Mouse (Mus musculus): ENCODE measurements around the gene Exosc5.

Gene Exosc5

DNA sequence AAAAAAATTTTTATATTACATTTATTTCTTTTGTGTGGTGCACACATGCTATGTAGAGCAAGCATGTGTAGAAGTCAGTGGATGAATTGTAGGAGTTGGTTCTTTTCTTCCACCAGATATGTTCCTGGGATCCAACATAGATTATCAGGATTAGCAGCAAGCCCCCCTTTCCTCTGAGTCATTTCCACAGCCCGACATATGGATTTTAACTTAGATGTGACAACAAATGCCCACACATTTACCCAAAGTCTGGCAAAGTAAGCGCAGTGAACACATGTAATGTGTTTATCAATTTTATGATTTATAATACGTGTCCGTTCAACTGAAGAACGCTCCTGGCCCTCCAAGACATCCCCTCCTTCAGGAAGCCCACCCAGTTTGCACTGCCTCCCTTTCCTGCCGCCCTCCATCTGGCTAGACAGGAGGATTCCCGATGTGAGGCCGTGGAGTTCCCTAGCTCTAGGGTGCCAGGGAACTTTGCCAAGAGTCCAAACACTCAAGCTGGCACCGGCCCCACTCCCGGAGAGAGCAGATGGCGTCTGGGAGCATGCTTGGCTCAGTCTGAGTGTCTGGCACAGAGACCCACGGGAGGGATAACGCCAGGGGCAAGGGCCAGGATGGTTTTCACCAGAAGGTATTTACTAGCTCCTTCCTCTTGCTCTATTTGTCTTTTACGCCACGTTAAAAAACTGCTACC, 17.3 kb downstream of the Exosc5 start:
- intact Hi-C loops (cut with DNase I): no loop called here

- intact Hi-C loops (cut with DNase I): no loop called here
These were observed 18.0 kb downstream of the Exosc5 start for GRCm38 (mm10) chr7:25677013-25677412.

DNA sequence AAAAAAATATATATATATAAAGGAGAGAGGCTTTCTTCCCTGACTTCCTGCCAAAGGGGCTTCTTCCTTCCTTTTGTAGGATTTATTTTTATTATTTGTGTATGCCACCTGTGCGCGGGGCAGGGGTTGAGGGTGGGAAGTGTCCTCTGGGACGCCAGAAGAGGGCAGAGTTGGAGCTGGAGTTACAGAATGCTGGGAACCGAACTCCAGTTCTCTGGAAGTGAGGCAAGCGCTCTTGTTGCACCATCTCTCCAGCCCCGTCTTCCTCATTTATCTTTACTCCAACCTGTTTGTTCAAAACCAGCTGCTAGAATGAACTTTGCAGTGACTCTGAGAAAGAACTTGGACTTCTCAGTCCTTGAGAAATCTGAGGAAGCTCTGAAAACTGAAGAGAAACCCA, 21.0 kb downstream of the Exosc5 start:
- intact Hi-C loops (cut with DNase I): no loop called here

DNA sequence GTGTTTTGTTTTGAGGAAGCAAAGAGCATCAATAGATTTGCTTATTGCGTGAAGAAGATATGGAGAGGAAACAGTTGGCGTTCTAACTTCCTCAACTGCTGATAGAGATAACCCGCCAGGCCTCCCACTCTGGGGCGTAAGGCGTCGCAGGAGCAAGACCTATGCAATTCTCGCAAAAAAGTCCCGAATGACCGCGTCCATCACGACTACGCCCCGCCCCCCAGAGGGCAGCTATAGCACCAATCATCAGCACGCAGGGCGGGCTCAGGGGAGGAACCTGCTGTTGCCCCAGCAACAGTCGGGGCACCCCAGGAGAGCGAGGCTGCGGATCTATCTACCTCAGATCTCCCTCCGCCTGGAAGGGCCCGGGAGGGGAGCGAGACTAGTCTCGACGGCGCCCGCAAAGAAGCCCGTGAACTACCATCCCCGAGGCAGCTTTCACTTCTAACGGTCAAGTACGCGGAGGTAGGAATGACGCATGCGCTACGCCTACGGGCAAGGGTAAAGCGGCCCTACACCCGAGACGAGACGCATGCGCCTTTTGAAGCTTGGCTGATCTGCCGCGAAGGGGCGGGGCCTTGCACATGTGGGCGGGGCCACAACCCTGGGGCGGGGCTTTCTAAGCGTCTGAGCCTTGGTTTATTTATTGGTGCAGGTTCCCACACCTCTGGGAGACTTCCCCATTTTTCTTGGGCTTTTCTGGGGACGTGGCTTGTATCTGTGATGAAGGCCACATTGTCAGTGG, 21.7 kb downstream of the Exosc5 start, which contains the start of gene B9d2:
Gene B9d2 (plus strand): TSS at position 267 of the 745 bp plus-strand sequence.
- intact Hi-C loops (cut with DNase I): no loop called here

DNA sequence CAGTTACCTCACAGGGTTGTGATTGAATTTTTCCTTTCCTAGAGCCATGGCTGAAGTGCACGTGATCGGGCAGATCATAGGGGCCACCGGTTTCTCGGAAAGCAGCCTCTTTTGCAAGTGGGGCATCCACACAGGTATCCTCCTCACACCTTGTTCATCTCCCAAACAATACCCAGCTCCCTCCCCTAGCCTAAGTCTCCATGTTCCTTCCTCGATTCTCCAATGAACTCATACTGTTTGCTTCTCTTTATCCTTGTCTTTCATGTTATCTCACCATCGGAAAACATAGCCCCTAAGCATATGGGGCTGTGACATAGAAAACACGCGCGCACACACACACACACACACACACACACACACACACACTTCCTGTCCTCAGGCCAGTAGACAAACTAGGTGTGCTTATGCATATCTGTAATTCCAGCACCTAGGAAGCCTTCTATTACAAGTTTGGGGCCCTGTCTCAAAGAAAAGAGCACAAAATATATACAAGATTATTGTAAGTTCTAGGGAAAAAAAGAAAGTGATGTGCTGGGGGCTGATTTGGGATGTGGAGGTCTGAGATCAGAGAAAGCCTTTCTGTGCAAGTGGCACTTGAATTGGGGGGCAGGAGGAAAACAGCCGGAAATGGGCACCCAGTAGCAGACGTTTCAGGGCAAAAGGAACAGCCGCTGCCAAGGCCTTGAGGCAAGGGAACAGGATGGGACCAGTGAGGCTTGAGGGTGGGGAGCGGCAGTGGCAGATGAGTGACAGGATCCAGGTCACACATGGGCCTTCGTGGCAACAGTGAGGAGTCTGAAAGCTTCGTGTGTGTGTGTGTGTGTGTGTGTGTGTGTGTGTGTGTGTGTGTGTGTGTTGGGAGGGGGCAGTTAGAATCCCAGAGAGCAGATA, 22.6 kb downstream of the Exosc5 start:
- intact Hi-C loops (cut with DNase I): no loop called here

DNA sequence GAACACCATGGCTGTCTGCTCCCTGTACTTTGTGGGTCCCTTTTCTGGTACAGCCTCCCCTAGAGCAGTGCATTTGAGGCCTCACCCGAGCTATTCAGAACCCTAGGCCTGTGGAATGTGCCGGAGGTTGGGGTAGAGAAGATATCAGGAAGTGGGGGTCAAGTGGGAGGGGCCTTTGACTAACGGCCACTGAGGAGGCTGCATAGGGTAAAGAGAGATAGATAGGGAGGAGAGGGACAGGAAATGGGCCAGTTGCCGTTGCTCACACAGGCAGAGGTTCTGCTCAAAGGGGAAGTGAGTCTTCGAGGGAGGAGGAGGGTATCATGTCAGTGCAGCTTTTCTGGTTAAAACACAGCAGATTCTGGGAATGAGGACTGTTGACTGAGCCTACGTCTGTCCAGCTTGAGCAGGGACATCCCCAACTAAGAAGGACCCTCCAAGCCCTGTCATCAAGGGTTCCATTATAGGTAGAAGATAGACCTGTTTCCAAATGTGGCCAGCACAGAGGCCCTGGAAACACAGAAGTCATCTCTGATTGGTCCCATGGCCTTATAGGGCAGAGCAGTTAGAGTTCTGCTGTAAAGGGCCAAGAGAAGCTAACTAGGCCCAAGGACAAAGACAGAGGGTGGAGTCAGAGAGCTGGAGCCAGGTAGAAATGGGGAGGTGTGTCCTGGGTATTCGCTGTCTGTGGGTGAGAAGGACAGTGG, 24.7 kb downstream of the Exosc5 start:
- intact Hi-C loops (cut with DNase I): no loop called here

GRCm38 (mm10) chr7:25684659-25685058, 25.7 kb downstream of the Exosc5 start:
- intact Hi-C loops (cut with DNase I): no loop called here

DNA sequence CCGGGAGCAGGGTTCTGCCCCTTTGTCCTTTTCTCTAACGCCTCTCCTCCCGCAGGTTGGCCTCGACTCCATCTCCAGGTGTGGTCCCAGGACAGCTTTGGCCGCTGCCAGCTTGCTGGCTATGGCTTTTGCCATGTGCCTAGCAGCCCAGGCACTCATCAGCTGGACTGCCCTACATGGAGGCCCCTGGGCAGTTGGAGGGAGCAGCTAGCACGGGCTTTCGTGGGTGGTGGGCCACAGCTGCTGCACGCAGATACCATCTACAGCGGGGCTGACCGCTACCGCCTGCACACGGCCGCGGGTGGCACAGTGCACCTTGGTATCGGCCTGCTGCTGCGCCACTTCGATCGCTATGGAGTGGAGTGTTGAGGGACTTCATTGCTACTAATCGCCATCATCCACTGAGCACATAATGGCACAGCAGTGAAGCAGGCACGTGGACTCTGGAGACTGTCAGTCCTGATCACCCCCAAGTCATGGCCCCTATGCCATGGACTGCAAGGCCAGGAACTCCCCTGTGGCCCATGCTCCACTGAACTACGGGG, 27.0 kb downstream of the Exosc5 start:
- intact Hi-C loops (cut with DNase I): no loop called here

GRCm38 (mm10) chr7:25686680-25687531, 27.9 kb downstream of the Exosc5 start, which contains the start of gene Tgfb1:
Gene Tgfb1 (plus strand): TSS chr7:25687002.
- intact Hi-C loops (cut with DNase I): no loop called here

DNA sequence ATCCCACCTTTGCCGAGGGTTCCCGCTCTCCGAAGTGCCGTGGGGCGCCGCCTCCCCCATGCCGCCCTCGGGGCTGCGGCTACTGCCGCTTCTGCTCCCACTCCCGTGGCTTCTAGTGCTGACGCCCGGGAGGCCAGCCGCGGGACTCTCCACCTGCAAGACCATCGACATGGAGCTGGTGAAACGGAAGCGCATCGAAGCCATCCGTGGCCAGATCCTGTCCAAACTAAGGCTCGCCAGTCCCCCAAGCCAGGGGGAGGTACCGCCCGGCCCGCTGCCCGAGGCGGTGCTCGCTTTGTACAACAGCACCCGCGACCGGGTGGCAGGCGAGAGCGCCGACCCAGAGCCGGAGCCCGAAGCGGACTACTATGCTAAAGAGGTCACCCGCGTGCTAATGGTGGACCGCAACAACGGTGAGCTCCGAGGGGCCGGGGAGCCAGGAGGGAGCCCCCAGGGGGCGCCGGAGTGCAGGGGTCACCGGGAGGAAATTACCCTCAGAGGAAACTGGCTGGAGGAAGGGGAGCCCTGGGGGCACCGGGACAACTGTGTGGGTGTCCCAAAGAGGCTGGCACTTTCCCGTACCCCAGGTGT, 28.9 kb downstream of the Exosc5 start:
- intact Hi-C loops (cut with DNase I): no loop called here

DNA sequence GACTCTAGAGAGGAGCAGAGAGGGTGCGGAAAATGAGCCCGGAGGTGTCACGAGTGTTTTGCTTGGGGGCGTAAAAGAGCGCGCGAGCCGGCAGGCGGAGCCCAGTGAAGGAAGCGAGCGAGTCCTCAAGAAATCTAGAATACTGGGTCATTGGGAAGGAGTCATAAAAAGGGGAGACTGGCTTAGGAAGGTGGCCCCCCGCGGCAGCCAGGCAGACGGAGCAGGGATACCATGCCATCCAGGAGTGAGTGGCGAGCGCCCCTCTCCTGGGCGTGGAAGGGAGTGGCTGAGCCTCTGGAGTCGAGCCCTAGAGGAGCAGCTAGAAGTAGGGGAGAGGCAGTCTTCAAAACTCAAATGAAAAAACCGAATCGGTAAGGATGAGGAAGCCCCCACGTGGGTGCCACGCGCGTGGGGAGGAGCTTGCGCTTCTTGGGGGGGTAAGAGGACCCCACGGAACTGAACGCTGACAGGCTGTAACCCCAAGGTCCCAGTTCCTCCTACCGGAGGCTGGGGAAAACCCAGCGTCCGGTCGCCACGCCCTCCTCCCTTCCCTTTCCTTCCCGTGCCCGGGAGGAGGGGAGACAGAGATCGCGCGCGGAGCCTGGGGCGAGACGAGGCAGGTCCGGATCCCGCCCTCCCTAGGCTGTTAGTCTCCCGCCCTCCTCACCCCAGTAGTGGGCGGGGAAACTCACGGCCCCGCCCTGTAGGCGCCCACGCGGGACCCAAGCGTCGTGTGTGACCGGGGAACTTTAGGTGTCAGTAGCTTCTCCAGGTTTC, 30.0 kb downstream of the Exosc5 start:
- intact Hi-C loops (cut with DNase I): no loop called here

- intact Hi-C loops (cut with DNase I): no loop called here
These were observed 30.6 kb downstream of the Exosc5 start for GRCm38 (mm10) chr7:25689603-25690021.

- intact Hi-C loops (cut with DNase I): no loop called here
These were observed 31.1 kb downstream of the Exosc5 start for GRCm38 (mm10) chr7:25690051-25690450.

DNA sequence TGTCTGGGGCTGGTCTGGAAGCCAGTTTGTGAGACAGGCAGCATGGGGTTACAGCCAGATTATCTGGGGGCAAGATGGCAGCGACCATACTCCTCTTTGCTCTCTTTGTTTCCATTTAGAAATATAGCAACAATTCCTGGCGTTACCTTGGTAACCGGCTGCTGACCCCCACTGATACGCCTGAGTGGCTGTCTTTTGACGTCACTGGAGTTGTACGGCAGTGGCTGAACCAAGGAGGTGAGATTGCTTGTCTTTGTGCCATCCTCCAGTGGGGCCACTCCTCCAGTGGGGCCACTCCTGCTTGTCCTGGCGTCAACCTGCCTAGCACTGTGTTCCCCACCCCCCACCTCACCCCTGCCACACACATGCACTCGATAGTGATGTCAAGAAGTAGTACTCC, 35.1 kb downstream of the Exosc5 start:
- intact Hi-C loops (cut with DNase I): no loop called here

DNA sequence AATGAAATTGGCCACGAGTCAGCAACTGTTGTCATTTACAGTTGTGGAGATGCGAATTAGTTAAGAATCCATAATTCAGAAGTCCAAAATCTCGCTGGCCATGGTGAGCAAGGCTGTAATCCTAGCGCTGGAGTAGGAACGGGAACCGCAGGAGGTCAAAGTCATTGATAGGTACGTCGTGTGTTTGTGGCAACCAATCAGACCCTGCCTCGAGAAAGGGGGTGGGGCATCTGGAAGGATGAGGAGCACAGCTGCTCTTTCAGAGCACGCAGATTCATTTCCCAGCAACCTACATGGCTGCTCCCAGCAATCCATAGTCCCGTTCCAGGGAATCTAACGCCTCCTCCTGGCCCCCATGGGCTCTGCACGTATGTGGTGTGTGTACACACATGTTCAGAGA, 40.9 kb downstream of the Exosc5 start:
- intact Hi-C loops (cut with DNase I): no loop called here

DNA sequence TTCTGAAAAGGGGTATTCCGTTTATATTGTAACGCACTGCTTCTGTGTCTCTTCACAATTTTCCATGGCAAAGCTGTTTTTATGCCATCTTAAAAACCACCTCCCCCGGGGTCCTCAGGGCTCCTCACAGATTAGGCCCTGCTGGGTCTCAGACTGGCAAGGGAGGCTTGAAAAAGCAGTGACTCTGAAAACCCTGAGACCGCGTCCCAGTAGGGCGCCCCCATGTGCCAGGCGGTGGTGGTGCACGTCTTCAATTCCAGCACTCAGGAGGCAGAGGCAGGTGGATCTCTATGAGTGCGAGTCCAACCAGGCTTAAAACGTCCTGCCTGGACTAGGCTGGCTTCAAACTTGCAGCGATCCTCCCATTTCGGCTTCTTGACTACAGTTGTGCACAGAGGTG, 41.8 kb downstream of the Exosc5 start:
- intact Hi-C loops (cut with DNase I): no loop called here

DNA sequence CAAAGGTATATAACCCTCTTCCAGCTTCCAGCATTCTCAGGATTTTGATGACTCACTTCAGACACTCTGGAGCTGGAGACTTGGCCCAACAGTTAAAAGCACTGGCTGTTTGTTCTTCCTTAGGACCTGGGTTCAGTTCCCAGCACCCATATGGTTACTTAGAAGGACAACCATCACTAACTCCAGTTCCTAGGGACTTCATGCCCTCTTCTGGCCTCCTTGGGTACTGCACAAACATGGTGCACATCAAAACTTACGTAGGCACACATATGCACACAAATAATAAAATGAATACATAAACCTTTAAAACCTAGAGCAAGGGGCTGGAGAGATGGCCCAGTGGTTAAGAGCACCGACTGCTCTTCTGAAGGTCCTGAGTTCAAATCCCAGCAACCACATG, 43.4 kb downstream of the Exosc5 start:
- intact Hi-C loops (cut with DNase I): no loop called here

GRCm38 (mm10) chr7:25703793-25704494, 45.0 kb downstream of the Exosc5 start:
- intact Hi-C loops (cut with DNase I): no loop called here

All from adrenal gland (tissue).